Mouse (Mus musculus) right cerebral cortex, postnatal 4 days (tissue): Measurements from ENCODE around the gene Gm20843.
"Not testable (repeated sequence)": the region's sequence is repeated elsewhere in the genome, so short reads cannot be mapped to it uniquely, and the experiment has no call there.

Experiments
- DNase-seq: peaks from one replicate; pipeline ENCODE4 v3.0.0-alpha.2; 2022

Gene Gm20843

GRCm38 (mm10) chrY:72247018-72247417 lies at the start of gene Gm20843:
Gene Gm20843, minus strand, starts transcription at chrY:72247118.
- not testable (repeated sequence) for DNase-seq
